Mouse (Mus musculus): Measurements from ENCODE around the gene Lrrc51.
"Not testable (repeated sequence)": the region's sequence is repeated elsewhere in the genome, so short reads cannot be mapped to it uniquely, and the experiment has no call there.

The Lrrc51 gene

GRCm38 (mm10) chr7:101933751-101934240 lies at the start of gene Lrrc51, which contains the start of gene Numa1:
Gene Lrrc51, minus strand, starts transcription at chr7:101933895.
Gene Numa1, plus strand, starts transcription at chr7:101934111.
- peak; percentile 97 for DNase-seq

GRCm38 (mm10) chr7:101982735-101983134 lies 49.0 kb upstream of the Lrrc51 start:
- no peak for DNase-seq

GRCm38 (mm10) chr7:101974505-101974904 lies 40.8 kb upstream of the Lrrc51 start:
- DNase-seq, result peak; percentile 8

GRCm38 (mm10) chr7:101973730-101974129 lies 40.0 kb upstream of the Lrrc51 start:
- peak; percentile 68 for DNase-seq

GRCm38 (mm10) chr7:101971721-101972120 lies 38.0 kb upstream of the Lrrc51 start:
- DNase-seq, result no peak

GRCm38 (mm10) chr7:101970821-101971461 lies 37.2 kb upstream of the Lrrc51 start:
- peak; percentile 83 for DNase-seq

GRCm38 (mm10) chr7:101970429-101970775 lies 36.7 kb upstream of the Lrrc51 start:
- peak; percentile 90 for DNase-seq

- DNase-seq, result peak; percentile 92
These were observed 36.2 kb upstream of the Lrrc51 start for GRCm38 (mm10) chr7:101969694-101970428.

- DNase-seq, result no peak
These were observed 35.1 kb upstream of the Lrrc51 start for GRCm38 (mm10) chr7:101968751-101969150.

- no peak for DNase-seq
These were observed 33.6 kb upstream of the Lrrc51 start for GRCm38 (mm10) chr7:101967256-101967655.

- no peak for DNase-seq
These were observed 31.9 kb upstream of the Lrrc51 start for GRCm38 (mm10) chr7:101965606-101966005.

- DNase-seq, result no peak
These were observed 30.9 kb upstream of the Lrrc51 start for GRCm38 (mm10) chr7:101964551-101964950.

GRCm38 (mm10) chr7:101963621-101964020 lies 29.9 kb upstream of the Lrrc51 start:
- DNase-seq, result no peak

- DNase-seq, result no peak
These were observed 29.1 kb upstream of the Lrrc51 start for GRCm38 (mm10) chr7:101962829-101963228.

GRCm38 (mm10) chr7:101956911-101957310 lies 23.2 kb upstream of the Lrrc51 start:
- no peak for DNase-seq

GRCm38 (mm10) chr7:101956481-101956880 lies 22.8 kb upstream of the Lrrc51 start:
- DNase-seq, result no peak

GRCm38 (mm10) chr7:101955862-101956261 lies 22.2 kb upstream of the Lrrc51 start:
- DNase-seq, result no peak

- no peak for DNase-seq
These were observed 21.6 kb upstream of the Lrrc51 start for GRCm38 (mm10) chr7:101955276-101955675.

- no peak for DNase-seq
These were observed 20.5 kb upstream of the Lrrc51 start for GRCm38 (mm10) chr7:101954163-101954562.

GRCm38 (mm10) chr7:101952098-101952497 lies 18.4 kb upstream of the Lrrc51 start:
- no peak for DNase-seq

- no peak for DNase-seq
These were observed 18.0 kb upstream of the Lrrc51 start for GRCm38 (mm10) chr7:101951648-101952047.

- not testable (repeated sequence) for DNase-seq
These were observed 15.3 kb upstream of the Lrrc51 start for GRCm38 (mm10) chr7:101949008-101949407.

- DNase-seq, result no peak
These were observed 6.1 kb upstream of the Lrrc51 start for GRCm38 (mm10) chr7:101939758-101940157.

- no peak for DNase-seq
These were observed 4.7 kb upstream of the Lrrc51 start for GRCm38 (mm10) chr7:101938348-101938747.

All from embryo, embryonic 11 days (tissue).